Mouse (Mus musculus) erythroblast, embryonic 14.5 days (primary cell): ENCODE results near the gene Agpat4. TPM values are rescaled to one million over a fixed set of nuclear protein-coding genes. Genes with fewer than 3 reads are reported as not detected.

Experiments used
- H3K27me3 ChIP-seq: 2 replicates; pipeline ENCODE4 v1.6.1; 2012; ENCODE audit warnings: inconsistent platforms; ENCODE audit not compliant: control insufficient read depth
- H3K36me3 ChIP-seq: 2 replicates; pipeline ENCODE4 v1.6.1; 2012; ENCODE audit warnings: mild to moderate bottlenecking, inconsistent platforms; ENCODE audit not compliant: control insufficient read depth
- H3K4me1 ChIP-seq: 2 replicates; pipeline ENCODE4 v1.6.1; 2012; ENCODE audit warnings: inconsistent platforms; ENCODE audit not compliant: control insufficient read depth
- H3K4me3 ChIP-seq: replicated peaks from 2 replicates; pipeline ENCODE3; 2012; ENCODE audit warnings: moderate library complexity, mild to moderate bottlenecking, inconsistent platforms
- H3K9me3 ChIP-seq: 2 replicates; pipeline ENCODE4 v1.6.1; 2012; ENCODE audit warnings: low read length, inconsistent platforms, mixed read lengths; ENCODE audit not compliant: control insufficient read depth
- GATA1 ChIP-seq: IDR thresholded peaks from 2 replicates; pipeline ENCODE4 v1.6.1; 2012; ENCODE audit warnings: low read length, inconsistent platforms, mixed read lengths
- TAL1 ChIP-seq: IDR thresholded peaks from 3 replicates; pipeline ENCODE4 v1.6.1; 2012; ENCODE audit warnings: low read length, inconsistent platforms, mixed read lengths
- polyA plus RNA-seq: library from polyadenylated mRNA; stranded (reverse); fragments of >175 nt; gene quantifications from 2 replicates; pipeline ENCODE4 v1.2.3, GENCODE M21; 2012

The Agpat4 gene
- polyA plus RNA-seq, 1 experiment = 7.6 TPM

GRCm38 (mm10) chr17:12232724-12233123 is 114.2 kb downstream of the Agpat4 start:
- Histone ChIP-seq H3K4me3 (no peak overlapping the region), H3K4me1 (no peaks in the 10 kb centered on the region), H3K27me3 (no peaks in the 10 kb centered on the region), H3K9me3 (no peaks in the 10 kb centered on the region), H3K36me3 (peaks cover 88% of the 10 kb centered on the region)
- TF ChIP-seq TAL1 (no peak), GATA1 (no peak)

GRCm38 (mm10) chr17:12240701-12241100 is 122.2 kb downstream of the Agpat4 start:
- TF ChIP-seq TAL1 (no peak), GATA1 (no peak)
- H3K4me1 ChIP-seq = no peaks in the 10 kb centered on the region
- H3K36me3 ChIP-seq = peaks cover 45% of the 10 kb centered on the region
- H3K27me3 ChIP-seq = no peaks in the 10 kb centered on the region
- no peaks in the 10 kb centered on the region for H3K9me3 ChIP-seq
- H3K4me3 ChIP-seq = no peak overlapping the region

GRCm38 (mm10) chr17:12249783-12250504 is 131.4 kb downstream of the Agpat4 start:
- Histone ChIP-seq H3K36me3 (peaks cover 62% of the 10 kb centered on the region), H3K27me3 (no peaks in the 10 kb centered on the region), H3K4me1 (no peaks in the 10 kb centered on the region), H3K9me3 (peaks cover 21% of the 10 kb centered on the region), H3K4me3 (no peak overlapping the region)
- TF ChIP-seq TAL1 = no peak
- TF ChIP-seq GATA1 = no peak

GRCm38 (mm10) chr17:12250581-12250980 is 132.1 kb downstream of the Agpat4 start:
- Histone ChIP-seq H3K36me3 (peaks cover 68% of the 10 kb centered on the region), H3K4me1 (no peaks in the 10 kb centered on the region), H3K4me3 (no peak overlapping the region), H3K9me3 (peaks cover 21% of the 10 kb centered on the region), H3K27me3 (no peaks in the 10 kb centered on the region)
- no peak for TF ChIP-seq GATA1
- no peak for TF ChIP-seq TAL1

- Histone ChIP-seq H3K36me3 (peaks cover 88% of the 10 kb centered on the region), H3K9me3 (peaks cover 14% of the 10 kb centered on the region), H3K27me3 (no peaks in the 10 kb centered on the region), H3K4me3 (no peak overlapping the region), H3K4me1 (no peaks in the 10 kb centered on the region)
- TF ChIP-seq TAL1 = no peak
- TF ChIP-seq GATA1 = no peak
These were observed 137.6 kb downstream of the Agpat4 start for GRCm38 (mm10) chr17:12256142-12256541.

GRCm38 (mm10) chr17:12258517-12258916 is 140.0 kb downstream of the Agpat4 start:
- Histone ChIP-seq H3K4me3 (no peak overlapping the region), H3K36me3 (peaks cover 80% of the 10 kb centered on the region), H3K27me3 (no peaks in the 10 kb centered on the region), H3K4me1 (no peaks in the 10 kb centered on the region; the same call in 1 of the 2 replicates), H3K9me3 (no peaks in the 10 kb centered on the region)
- TF ChIP-seq GATA1 = no peak
- no peak for TF ChIP-seq TAL1

- no peaks in the 10 kb centered on the region for H3K27me3 ChIP-seq
- no peaks in the 10 kb centered on the region for H3K9me3 ChIP-seq
- peaks cover 69% of the 10 kb centered on the region for H3K36me3 ChIP-seq
- TF ChIP-seq GATA1 (no peak), TAL1 (no peak)
- no peak overlapping the region for H3K4me3 ChIP-seq
- H3K4me1 ChIP-seq = no peaks in the 10 kb centered on the region; the same call in 1 of the 2 replicates
These were observed 141.5 kb downstream of the Agpat4 start for GRCm38 (mm10) chr17:12259957-12260356.

- no peaks in the 10 kb centered on the region for H3K27me3 ChIP-seq
- H3K9me3 ChIP-seq = no peaks in the 10 kb centered on the region
- H3K36me3 ChIP-seq = peaks cover 57% of the 10 kb centered on the region
- H3K4me1 ChIP-seq = peaks cover 2% of the 10 kb centered on the region
- TF ChIP-seq TAL1 (no peak), GATA1 (no peak)
- no peak overlapping the region for H3K4me3 ChIP-seq
These were observed 142.9 kb downstream of the Agpat4 start for GRCm38 (mm10) chr17:12261376-12261775.

- no peaks in the 10 kb centered on the region for H3K9me3 ChIP-seq
- peaks cover 2% of the 10 kb centered on the region for H3K4me1 ChIP-seq
- no peak overlapping the region for H3K4me3 ChIP-seq
- TF ChIP-seq GATA1 = no peak
- TF ChIP-seq TAL1 = no peak
- H3K27me3 ChIP-seq = no peaks in the 10 kb centered on the region
- peaks cover 52% of the 10 kb centered on the region for H3K36me3 ChIP-seq
These were observed 143.4 kb downstream of the Agpat4 start for GRCm38 (mm10) chr17:12261887-12262286.
